Mouse (Mus musculus): Measurements from ENCODE around the gene Gm4858. TPM values are rescaled to one million over a fixed set of nuclear protein-coding genes. Genes with fewer than 3 reads are reported as not detected.

The Gm4858 gene
- polyA plus RNA-seq (2017; shearing (Covaris generic)): 0.28 TPM

GRCm38 (mm10) chr3:93068523-93068922 lies at the start of gene Gm4858:
Gm4858 (plus strand) TSS chr3:93068823.

GRCm38 (mm10) chr3:93018960-93019359 lies 49.7 kb upstream of the Gm4858 start, which contains the start of gene Lce1m:
Lce1m (minus strand) TSS chr3:93019060.

Other genes starting within 250 kb of the Gm4858 start
- not detected for gene Kprp, start 241.6 kb upstream of the Gm4858 start, polyA plus RNA-seq (2017; shearing (Covaris generic))
- not detected for gene Lce1l, start 217.5 kb upstream of the Gm4858 start, polyA plus RNA-seq (2017; shearing (Covaris generic))
- not detected for gene 2310050C09Rik, start 198.6 kb upstream of the Gm4858 start, polyA plus RNA-seq (2017; shearing (Covaris generic))
- gene Lce3a, start 142.6 kb upstream of the Gm4858 start, polyA plus RNA-seq (2017; shearing (Covaris generic)): not detected
- not detected for gene Lce3b, start 135.8 kb upstream of the Gm4858 start, polyA plus RNA-seq (2017; shearing (Covaris generic))
- gene Lce3c, start 124.3 kb upstream of the Gm4858 start, polyA plus RNA-seq (2017; shearing (Covaris generic)): not detected
- not detected for gene Lce3d, start 111.4 kb upstream of the Gm4858 start, polyA plus RNA-seq (2017; shearing (Covaris generic))
- not detected for gene Lce3e, start 101.8 kb upstream of the Gm4858 start, polyA plus RNA-seq (2017; shearing (Covaris generic))
- not detected for gene Lce3f, start 76.6 kb upstream of the Gm4858 start, polyA plus RNA-seq (2017; shearing (Covaris generic))
- not detected for gene Crct1, start 53.1 kb upstream of the Gm4858 start, polyA plus RNA-seq (2017; shearing (Covaris generic))
- not detected for gene Lce1m, start 49.8 kb upstream of the Gm4858 start, polyA plus RNA-seq (2017; shearing (Covaris generic))
- gene Crnn, start 76.0 kb downstream of the Gm4858 start, polyA plus RNA-seq (2017; shearing (Covaris generic)): not detected
- not detected for gene Flg2, start 128.5 kb downstream of the Gm4858 start, polyA plus RNA-seq (2017; shearing (Covaris generic))
- not detected for gene Flg, start 204.7 kb downstream of the Gm4858 start, polyA plus RNA-seq (2017; shearing (Covaris generic))

Measured in CD4-positive, CD25-positive, alpha-beta regulatory T cell (primary cell).